ENCODE assay signal across 23 mouse cellular contexts in genomic region chr17:34295307-34295706, GRCm38 (mm10). TPM values are rescaled to one million over a fixed set of nuclear protein-coding genes. Genes with fewer than 3 reads are reported as not detected.
"Had no signal": no experiment of that assay in that cellular context is flagged by ENCODE, and none has a peak within 500 bp of the region (broad histone marks: within the 10 kb centered on the region; RNA-seq: fewer than 3 reads in every experiment).

No protein-coding gene starts in this region.

- DNase-seq: liver, postnatal 0 days had no signal

- H3K36me3 ChIP-seq: limb, embryonic 12.5 days; limb, embryonic 15.5 days; midbrain, embryonic 13.5 days had no signal

- H3K9me3 ChIP-seq: limb, embryonic 12.5 days; limb, embryonic 15.5 days; midbrain, embryonic 13.5 days had no signal

- H3K27ac ChIP-seq: kidney, postnatal 0 days; left cerebral cortex, adult 2 months; limb, embryonic 12.5 days; limb, embryonic 15.5 days; liver, embryonic 14.5 days; macrophage; midbrain, embryonic 13.5 days had no signal

- H3K9ac ChIP-seq: limb, embryonic 12.5 days; limb, embryonic 15.5 days; liver, embryonic 14.5 days; liver, postnatal 0 days; lung, embryonic 14.5 days had no signal

- H3K27me3 ChIP-seq: limb, embryonic 15.5 days had no signal

- H3K4me1 ChIP-seq: limb, embryonic 12.5 days had no signal

- H3K4me3 ChIP-seq: left cerebral cortex, adult 2 months had no signal

RNA-seq across cellular contexts. Expression of gene H2-Aa, which starts 7.7 kb away (rescaled TPM):
- polyA plus RNA-seq: limb, embryonic 12.5 days; liver, embryonic 11.5 days; midbrain, embryonic 16.5 days; neural tube, embryonic 11.5 days had no signal

RNA-seq across cellular contexts. Expression of gene H2-Eb2, which starts 30.2 kb away (rescaled TPM):
- total RNA-seq: layer of hippocampus, adult 8-10 months; layer of hippocampus, postnatal 10 days; layer of hippocampus, postnatal 36 days; left cerebral cortex, adult 2 months; left cerebral cortex, postnatal 14 days; left cerebral cortex, postnatal 4 days had no signal
- polyA plus RNA-seq: intestine, postnatal 0 days; kidney, postnatal 0 days; limb, embryonic 15.5 days; liver, embryonic 11.5 days; liver, embryonic 14.5 days; liver, postnatal 0 days; lung, embryonic 14.5 days; lung, postnatal 0 days; midbrain, embryonic 13.5 days; neural tube, embryonic 11.5 days; stomach, embryonic 16.5 days; testis, adult 2 months had no signal

RNA-seq across cellular contexts. Expression of gene H2-Ob, which starts 56.6 kb away (rescaled TPM):
- total RNA-seq: left cerebral cortex, postnatal 4 days had no signal
- polyA plus RNA-seq: kidney, embryonic 14.5 days; limb, embryonic 12.5 days; limb, embryonic 15.5 days; liver, embryonic 11.5 days; lung, embryonic 14.5 days; midbrain, embryonic 13.5 days; neural tube, embryonic 11.5 days; neural tube, embryonic 14.5 days had no signal
